Mouse (Mus musculus): ENCODE data around the gene Elmod3. TPM values are rescaled to one million over a fixed set of nuclear protein-coding genes. Genes with fewer than 3 reads are reported as not detected.

Elmod3 gene
- total RNA-seq, 2 experiments from 2014 or later, result 19.1 to 19.7 TPM

DNA sequence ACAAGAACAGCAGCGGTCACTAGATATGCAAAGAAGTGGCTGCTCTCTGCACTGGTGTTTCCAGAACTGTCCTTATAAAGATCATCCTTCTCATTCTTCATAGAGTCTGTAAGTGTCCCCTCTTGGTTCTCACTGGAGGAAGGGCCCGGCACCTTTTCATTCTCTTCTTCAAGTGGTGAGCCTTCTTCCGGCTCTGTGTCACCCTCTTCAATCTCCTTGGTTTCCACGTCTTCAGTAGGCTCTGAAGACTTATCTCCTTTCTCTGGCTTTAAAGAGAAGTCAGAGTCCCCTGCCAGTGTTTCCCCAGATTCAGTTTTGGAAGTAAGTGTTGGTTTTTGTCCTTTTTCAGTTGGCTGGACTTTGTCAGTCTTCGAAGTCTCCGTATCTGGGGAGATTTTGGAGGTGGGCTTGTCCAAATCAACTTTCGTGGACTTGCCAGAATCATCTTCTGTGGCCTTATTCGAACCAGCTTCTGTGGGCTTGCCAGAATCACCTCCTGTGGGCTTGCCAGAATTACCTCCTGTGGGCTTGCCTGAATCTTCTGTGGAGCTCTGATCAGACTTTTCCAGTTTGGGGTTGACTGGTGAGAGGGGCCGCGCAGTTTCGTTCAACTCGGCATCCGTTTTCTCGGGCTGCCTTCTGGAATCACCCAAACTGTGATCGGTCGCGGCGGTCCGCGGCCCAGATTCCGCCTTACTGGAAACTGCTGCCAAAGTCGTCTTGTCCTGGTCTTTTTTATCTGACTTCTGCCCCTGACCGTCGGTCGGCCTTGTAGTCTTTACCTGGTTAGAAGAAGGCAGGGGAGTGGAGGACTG lies 17.6 kb upstream of the Elmod3 start:
- DNase-seq (ENCODE audit: low spot score in 2 of 2), result no peak

DNA sequence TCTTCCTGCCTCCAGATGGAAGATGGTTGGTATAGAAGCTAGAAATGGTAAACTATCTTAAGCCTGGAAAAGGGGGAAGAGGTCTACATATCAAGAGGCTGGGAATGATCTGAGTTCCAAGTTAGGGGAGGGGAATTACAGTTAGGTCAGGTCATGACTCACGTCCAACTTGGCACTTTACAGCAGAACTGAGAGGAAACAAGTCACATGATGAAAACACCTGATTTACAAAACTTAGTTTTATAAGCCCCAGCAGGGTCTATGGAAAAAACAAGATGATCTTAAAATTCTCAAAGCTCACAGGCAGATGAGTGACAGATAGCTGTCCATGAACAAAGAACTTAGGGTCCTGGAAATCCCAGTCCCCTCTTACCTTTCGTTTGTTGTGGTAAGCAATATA lies 16.9 kb upstream of the Elmod3 start:
- DNase-seq (ENCODE audit: low spot score in 2 of 2), result no peak

- DNase-seq (ENCODE audit: low spot score in 2 of 2), result no peak
Measured at GRCm38 (mm10) chr6:72610261-72610660, 12.0 kb upstream of the Elmod3 start.

GRCm38 (mm10) chr6:72608662-72609184 lies 10.5 kb upstream of the Elmod3 start:
- DNase-seq (ENCODE audit: low spot score in 2 of 2), result no peak

GRCm38 (mm10) chr6:72607676-72608075 lies 9.5 kb upstream of the Elmod3 start:
- DNase-seq (ENCODE audit: low spot score in 2 of 2), result no peak

GRCm38 (mm10) chr6:72607060-72607459 lies 8.8 kb upstream of the Elmod3 start:
- no peak for DNase-seq (ENCODE audit: low spot score in 2 of 2)

DNA sequence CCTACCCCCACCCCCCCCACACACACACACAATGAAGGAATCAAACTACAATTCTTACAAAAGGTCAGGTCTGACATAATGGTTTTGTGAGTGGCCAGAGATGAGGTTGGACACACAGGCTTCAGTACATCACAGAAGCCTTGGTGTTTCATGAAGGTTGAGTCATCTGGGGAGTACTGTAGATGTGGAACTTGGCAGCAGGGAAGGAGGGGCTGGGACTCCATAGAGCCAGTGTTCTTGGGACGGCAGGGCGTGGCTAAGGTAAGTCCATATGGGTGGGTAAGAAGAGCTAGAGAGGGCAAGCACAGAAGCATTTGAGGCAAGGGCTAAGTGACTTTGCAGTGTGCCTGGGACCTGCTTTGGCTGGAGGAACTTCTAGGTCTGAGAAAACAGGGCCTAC lies 5.9 kb upstream of the Elmod3 start:
- no peak for DNase-seq (ENCODE audit: low spot score in 2 of 2)

- peak; percentile 87 to 88 for DNase-seq (ENCODE audit: low spot score in 2 of 2)
Measured at GRCm38 (mm10) chr6:72601732-72602131, 3.5 kb upstream of the Elmod3 start.

DNA sequence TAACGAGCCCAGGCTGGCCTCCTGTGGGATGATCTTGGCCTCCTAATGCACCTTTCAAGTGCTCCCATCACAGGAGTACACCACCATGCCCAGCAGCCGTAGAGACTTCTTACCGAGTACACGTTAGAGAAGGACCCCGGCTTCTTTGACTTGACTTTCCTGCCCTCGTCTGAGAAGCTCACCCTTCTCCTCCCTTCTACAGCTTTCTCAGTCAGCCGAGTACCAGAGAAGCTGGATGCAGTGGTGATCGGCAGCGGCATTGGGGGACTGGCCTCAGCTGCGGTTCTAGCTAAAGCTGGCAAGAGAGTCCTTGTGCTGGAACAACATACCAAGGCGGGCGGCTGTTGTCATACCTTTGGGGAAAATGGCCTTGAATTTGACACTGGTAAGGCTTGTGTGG lies 2.6 kb upstream of the Elmod3 start:
- DNase-seq (ENCODE audit: low spot score in 2 of 2), result no peak

GRCm38 (mm10) chr6:72600216-72600615 lies 2.0 kb upstream of the Elmod3 start:
- no peak for DNase-seq (ENCODE audit: low spot score in 2 of 2)

GRCm38 (mm10) chr6:72598791-72599557 lies 761 bp upstream of the Elmod3 start:
- peak; percentile 51 to 64 for DNase-seq (ENCODE audit: low spot score in 2 of 2)

DNA sequence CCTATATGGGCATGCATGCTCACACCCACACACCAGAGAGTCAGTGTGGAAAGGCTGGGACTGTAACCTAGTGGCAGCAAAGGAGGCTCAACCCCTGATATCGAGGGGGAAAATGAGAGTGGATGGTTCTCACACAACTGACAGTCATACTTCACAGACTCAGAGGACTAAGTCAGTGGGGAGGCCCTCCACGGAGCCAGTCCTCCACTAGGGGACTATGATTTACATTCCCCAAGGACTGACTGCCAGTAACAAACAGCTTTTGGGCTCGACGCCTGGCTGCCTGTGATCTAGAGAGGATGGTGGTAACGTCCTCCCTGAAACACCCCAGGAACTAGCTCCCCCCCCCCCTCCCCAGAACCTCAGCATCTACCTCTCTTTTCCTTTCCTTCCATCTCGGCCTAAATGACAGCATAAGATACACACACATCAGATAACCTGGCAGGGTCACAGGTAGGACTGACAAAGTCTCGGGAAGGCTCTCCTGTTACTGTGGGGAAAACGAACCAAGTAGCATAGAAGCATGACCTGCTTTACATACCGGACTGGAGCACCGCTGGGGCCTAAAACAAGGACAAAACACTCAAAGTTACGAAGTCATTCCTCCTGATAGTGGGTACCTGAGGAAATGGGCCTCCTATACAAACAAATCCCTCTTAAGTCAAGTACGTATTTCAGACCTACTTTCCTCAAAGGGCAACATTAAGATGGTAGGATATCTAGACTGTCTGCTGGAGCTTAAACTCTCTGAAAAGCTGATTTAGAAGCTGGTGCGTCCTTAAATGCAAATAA lies 934 bp downstream of the Elmod3 start:
- peak in 1 of 2 experiments; percentile 45 for DNase-seq (ENCODE audit: low spot score in 2 of 2)

DNA sequence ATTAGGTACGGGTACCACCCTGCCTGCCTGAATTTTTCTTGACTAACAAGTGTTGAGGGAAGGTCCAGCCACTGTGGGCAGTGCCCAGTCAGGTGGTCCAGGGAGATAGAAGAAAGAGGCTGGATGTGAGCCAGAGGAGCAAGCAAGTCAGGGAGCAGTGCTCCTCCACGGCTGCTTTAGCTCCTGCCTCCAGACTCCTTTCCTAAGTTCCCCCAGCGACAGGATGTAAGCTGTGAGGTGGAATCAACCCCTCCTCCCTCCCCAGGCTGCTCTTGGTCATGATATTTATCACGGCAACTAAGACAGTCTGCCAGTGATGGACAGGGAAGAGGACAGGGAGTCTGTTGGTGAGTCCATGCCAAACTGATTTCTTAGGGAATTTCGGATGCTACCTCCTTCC lies 4.3 kb downstream of the Elmod3 start:
- DNase-seq (ENCODE audit: low spot score in 2 of 2), result no peak

DNA sequence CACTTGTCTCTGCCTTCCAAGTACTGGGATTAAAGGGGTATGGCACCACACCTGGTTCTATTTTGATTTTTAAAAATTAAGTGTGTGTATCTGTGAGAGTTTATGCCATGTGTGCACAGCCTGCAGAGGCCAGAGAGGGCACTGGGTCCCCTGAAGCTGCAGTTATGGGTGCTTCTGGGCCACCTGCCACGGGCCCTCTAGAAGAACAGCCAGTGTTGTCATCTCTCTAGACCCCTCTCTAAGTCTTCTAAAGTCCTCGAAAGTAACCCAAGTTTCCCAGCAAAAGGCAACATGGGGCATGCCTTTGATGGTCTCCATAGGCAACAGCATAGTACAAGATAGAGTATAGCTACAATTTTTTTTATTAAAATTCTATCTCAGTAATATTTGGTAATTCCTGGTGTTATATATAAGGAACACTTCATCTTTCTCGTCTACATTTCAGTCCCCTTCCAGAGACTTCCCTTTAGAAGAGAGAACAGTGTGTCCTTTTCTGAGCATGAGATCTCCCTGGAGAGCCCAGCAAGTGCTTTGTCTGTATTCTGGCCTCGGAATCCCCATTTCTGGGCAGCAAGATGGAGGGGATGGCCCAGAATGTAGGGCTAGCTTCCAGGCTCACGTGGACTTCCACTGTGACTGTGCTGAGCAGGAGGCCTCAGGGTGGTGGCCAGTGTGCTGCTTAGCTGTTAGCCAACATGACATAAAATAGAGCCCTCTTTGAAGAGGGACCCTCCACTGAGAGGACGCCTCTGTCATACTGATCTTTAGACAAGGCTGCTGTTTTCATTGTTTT lies 5.0 kb downstream of the Elmod3 start:
- peak in 1 of 2 experiments; percentile 49 for DNase-seq (ENCODE audit: low spot score in 2 of 2)

GRCm38 (mm10) chr6:72590111-72590510 lies 8.1 kb downstream of the Elmod3 start:
- no peak for DNase-seq (ENCODE audit: low spot score in 2 of 2)

- DNase-seq (ENCODE audit: low spot score in 2 of 2), result no peak
Measured at GRCm38 (mm10) chr6:72588307-72588706, 9.9 kb downstream of the Elmod3 start.

DNA sequence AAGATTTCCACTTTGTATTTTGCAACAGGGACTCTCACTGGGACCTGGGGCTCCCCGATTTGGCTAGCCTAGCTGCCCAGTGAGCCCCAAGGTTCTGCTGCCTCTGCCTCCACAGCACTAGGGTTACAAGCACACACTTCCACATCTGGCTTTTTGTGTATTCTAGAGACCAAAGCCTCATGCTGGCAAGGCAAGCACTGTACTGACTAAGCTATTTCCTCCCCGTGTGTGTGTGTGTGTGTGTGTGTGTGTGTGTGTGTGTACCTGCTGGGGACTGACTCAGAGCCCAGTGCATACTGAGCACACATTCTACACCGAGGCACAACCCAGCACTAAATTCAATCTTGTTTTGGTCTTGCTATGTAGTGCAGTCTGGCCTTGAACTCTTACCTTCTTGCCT lies 11.5 kb downstream of the Elmod3 start:
- no peak for DNase-seq (ENCODE audit: low spot score in 2 of 2)

DNA sequence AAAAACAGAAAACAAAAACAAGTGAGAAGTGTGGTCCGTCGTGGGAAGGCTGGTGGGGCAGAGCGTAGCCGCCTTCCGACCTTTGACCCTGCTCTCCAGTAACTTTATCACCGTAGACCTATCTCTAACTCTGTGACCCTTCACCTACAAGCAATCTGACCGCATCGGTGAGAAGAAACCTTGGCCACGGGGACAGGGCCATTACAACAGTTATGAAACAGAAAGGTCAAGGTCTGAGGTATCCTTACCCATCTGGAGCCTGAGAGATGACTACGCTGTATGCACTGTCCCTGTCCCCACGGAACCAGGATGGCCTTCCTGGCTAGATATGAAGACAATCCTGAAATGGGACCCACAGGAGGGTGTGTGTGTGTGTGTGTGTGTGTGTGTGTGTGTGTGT lies 14.1 kb downstream of the Elmod3 start:
- DNase-seq (ENCODE audit: low spot score in 2 of 2), result no peak

- DNase-seq (ENCODE audit: low spot score in 2 of 2), result no peak
Measured at GRCm38 (mm10) chr6:72583211-72583839, 14.9 kb downstream of the Elmod3 start.

Data from layer of hippocampus, postnatal 10 days (tissue).